Mouse (Mus musculus) midbrain, postnatal 0 days (tissue): ENCODE measurements around the gene C1qtnf5. TPM values are rescaled to one million over a fixed set of nuclear protein-coding genes. Genes with fewer than 3 reads are reported as not detected.

Experiments used
- ATAC-seq: fragments of 200-750 bp; cut with Nextera tagmentation; 2 replicates; pipeline ENCODE4 v1.8.0; 2017; ENCODE audit warnings: moderate number of reproducible peaks, mild to moderate bottlenecking, moderate TSS enrichment, moderate library complexity; ENCODE audit not compliant: low FRiP score
- DNase-seq: peaks from one replicate; pipeline ENCODE4 v3.0.0-alpha.2; 2015; ENCODE audit warnings: low spot score
- H3K27ac ChIP-seq: fragments of 300-500 bp; sonication (generic); 2 replicates; pipeline ENCODE4 v1.5.1; 2014; ENCODE audit warnings: low read depth, mild to moderate bottlenecking, low read length, mixed read lengths
- H3K27me3 ChIP-seq: fragments of 300-500 bp; sonication (generic); 2 replicates; pipeline ENCODE4 v1.6.1; 2014; ENCODE audit warnings: low read length, control low read depth, mixed read lengths; ENCODE audit not compliant: insufficient read depth
- H3K36me3 ChIP-seq: fragments of 300-500 bp; sonication (generic); 2 replicates; pipeline ENCODE4 v1.6.1; 2014; ENCODE audit warnings: low read length, control low read depth, mixed read lengths; ENCODE audit not compliant: insufficient read depth
- H3K4me1 ChIP-seq: fragments of 300-500 bp; sonication (generic); 2 replicates; pipeline ENCODE4 v1.6.1; 2014; ENCODE audit warnings: mild to moderate bottlenecking, control low read depth, antibody characterized with exemption, low read length, mixed read lengths; ENCODE audit not compliant: insufficient read depth
- H3K4me2 ChIP-seq: fragments of 300-500 bp; sonication (generic); 2 replicates; pipeline ENCODE4 v1.6.1; 2014; ENCODE audit warnings: low read depth, mild to moderate bottlenecking, low read length, mixed read lengths; ENCODE audit not compliant: poor library complexity, severe bottlenecking
- H3K4me3 ChIP-seq: fragments of 300-500 bp; sonication (generic); 2 replicates; pipeline ENCODE4 v1.5.1; 2014; ENCODE audit warnings: low read depth, mild to moderate bottlenecking, low read length, moderate library complexity
- H3K9ac ChIP-seq: fragments of 300-500 bp; sonication (generic); replicated peaks from 2 replicates; pipeline ENCODE4 v1.6.1; 2014; ENCODE audit warnings: mild to moderate bottlenecking, low read length, moderate library complexity, mixed read lengths; ENCODE audit not compliant: poor library complexity, severe bottlenecking
- H3K9me3 ChIP-seq: fragments of 300-500 bp; sonication (generic); 2 replicates; pipeline ENCODE4 v1.6.1; 2016; ENCODE audit warnings: low read length, control low read depth
- CTCF ChIP-seq: IDR thresholded peaks from 2 replicates; pipeline ENCODE4 v1.5.1; 2016; ENCODE audit warnings: antibody characterized with exemption, mild to moderate bottlenecking
- WGBS: fragments of 180-500 bp; shearing (Covaris S2); extraction: QIAGEN DNeasy Blood & Tissue Kit; methylation state at CpG from one replicate; pipeline ENCODE4 v1.1.7; 2014; 5-methylcytosine and 5-hydroxymethylcytosine counted together
- polyA plus RNA-seq: library from polyadenylated mRNA; unstranded; fragments of >200 nt; fragmentation: Nextera tagmentation; extraction: Ambion mirVana; gene quantifications from 2 replicates; pipeline ENCODE4 v1.2.1, GENCODE M21; 2015
- total RNA-seq: library from RNA; depleted of rRNA; stranded (reverse); fragments of >200 nt; gene quantifications from 2 replicates; pipeline ENCODE4 v1.2.3, GENCODE M21; 2014

The C1qtnf5 gene
- total and polyA plus RNA-seq, 2 experiments from 2014 or later, result 9.9 to 29.0 TPM

GRCm38 (mm10) chr9:44074395-44075275 is 32.4 kb upstream of the C1qtnf5 start:
- DNase-seq (no peak), ATAC-seq (no peak)
- Histone ChIP-seq H3K4me3 (no peak overlapping the region), H3K4me2 (no peak overlapping the region), H3K36me3 (no peaks in the 10 kb centered on the region), H3K27me3 (no peaks in the 10 kb centered on the region), H3K4me1 (no peaks in the 10 kb centered on the region), H3K9me3 (no peaks in the 10 kb centered on the region), H3K27ac (no peak overlapping the region), H3K9ac (no peak overlapping the region)
- 63% methylated on average over 9 of the region's 9 CpGs for WGBS
- TF ChIP-seq CTCF, result peak; percentile 26

GRCm38 (mm10) chr9:44075276-44075995 is 31.6 kb upstream of the C1qtnf5 start:
- Histone ChIP-seq H3K27ac (no peak overlapping the region), H3K36me3 (no peaks in the 10 kb centered on the region), H3K4me3 (no peak overlapping the region), H3K4me2 (no peak overlapping the region), H3K9ac (no peak overlapping the region), H3K9me3 (no peaks in the 10 kb centered on the region), H3K4me1 (no peaks in the 10 kb centered on the region), H3K27me3 (no peaks in the 10 kb centered on the region)
- TF ChIP-seq CTCF, result no peak
- ATAC-seq (no peak), DNase-seq (no peak)
- 77% methylated on average over 24 of the region's 24 CpGs for whole genome bisulfite sequencing

GRCm38 (mm10) chr9:44075996-44076763 is 30.9 kb upstream of the C1qtnf5 start:
- no peak for TF ChIP-seq CTCF
- ATAC-seq, result no peak
- DNase-seq, result no peak
- Histone ChIP-seq H3K4me1 (no peaks in the 10 kb centered on the region), H3K4me3 (no peak overlapping the region), H3K9me3 (no peaks in the 10 kb centered on the region), H3K36me3 (no peaks in the 10 kb centered on the region), H3K27ac (no peak overlapping the region), H3K9ac (no peak overlapping the region), H3K27me3 (no peaks in the 10 kb centered on the region), H3K4me2 (no peak overlapping the region)
- WGBS, result 70% methylated on average over 16 of the region's 16 CpGs

GRCm38 (mm10) chr9:44076764-44077120 is 30.3 kb upstream of the C1qtnf5 start:
- Histone ChIP-seq H3K36me3 (no peaks in the 10 kb centered on the region), H3K4me1 (no peaks in the 10 kb centered on the region), H3K9ac (no peak overlapping the region), H3K9me3 (no peaks in the 10 kb centered on the region), H3K27ac (no peak overlapping the region), H3K4me3 (no peak overlapping the region), H3K27me3 (no peaks in the 10 kb centered on the region), H3K4me2 (no peak overlapping the region)
- TF ChIP-seq CTCF, result peak; percentile 64
- peak; percentile 80 for DNase-seq
- ATAC-seq, result no peak
- WGBS, result 14% methylated on average over 5 of the region's 5 CpGs

GRCm38 (mm10) chr9:44077266-44077910 is 29.7 kb upstream of the C1qtnf5 start:
- no peak overlapping the region for H3K27ac ChIP-seq
- H3K4me1 ChIP-seq, result no peaks in the 10 kb centered on the region
- TF ChIP-seq CTCF, result no peak
- no peak overlapping the region for H3K4me3 ChIP-seq
- no peaks in the 10 kb centered on the region for H3K27me3 ChIP-seq
- WGBS, result 82% methylated on average over 11 of the region's 11 CpGs
- no peaks in the 10 kb centered on the region for H3K36me3 ChIP-seq
- no peak overlapping the region for H3K4me2 ChIP-seq
- no peak overlapping the region for H3K9ac ChIP-seq
- DNase-seq, result no peak
- no peak for ATAC-seq
- H3K9me3 ChIP-seq, result no peaks in the 10 kb centered on the region
